Mouse (Mus musculus) hindbrain, embryonic 11.5 days (tissue): ENCODE measurements at regions not wholly inside any gene's neighbourhood (a gene's known extent, or its start where the extent isn't known, plus 50 kb on each side); places are given as distances from the start of the nearest gene placed in this dataset.

Experiments used
- ATAC-seq: fragments of 200-750 bp; cut with Nextera tagmentation; 2 replicates; pipeline ENCODE4 v1.8.0; 2017; ENCODE audit warnings: mild to moderate bottlenecking, moderate TSS enrichment, moderate library complexity; ENCODE audit not compliant: low FRiP score
- DNase-seq: peaks from one replicate; pipeline ENCODE4 v3.0.0-alpha.2; 2015; ENCODE audit warnings: low spot score
- H3K27ac ChIP-seq: fragments of 300-500 bp; sonication (generic); 2 replicates; pipeline ENCODE4 v1.5.1; 2014; ENCODE audit warnings: mild to moderate bottlenecking, low read depth, low read length
- H3K27me3 ChIP-seq: fragments of 300-500 bp; sonication (generic); 2 replicates; pipeline ENCODE4 v1.6.1; 2014; ENCODE audit warnings: mild to moderate bottlenecking, low read length, moderate library complexity, mixed read lengths; ENCODE audit not compliant: control insufficient read depth, insufficient read depth
- H3K36me3 ChIP-seq: fragments of 300-500 bp; sonication (generic); 2 replicates; pipeline ENCODE4 v1.6.1; 2014; ENCODE audit warnings: mild to moderate bottlenecking, low read length, moderate library complexity, mixed read lengths; ENCODE audit not compliant: control insufficient read depth, insufficient read depth
- H3K4me1 ChIP-seq: fragments of 300-500 bp; sonication (generic); replicated peaks from 2 replicates; pipeline ENCODE4 v1.6.1; 2014; ENCODE audit warnings: low read length, mixed read lengths; ENCODE audit not compliant: control insufficient read depth, insufficient read depth
- H3K4me2 ChIP-seq: fragments of 300-500 bp; sonication (generic); replicated peaks from 2 replicates; pipeline ENCODE4 v1.6.1; 2014; ENCODE audit warnings: mild to moderate bottlenecking, low read depth, low read length
- H3K4me3 ChIP-seq: fragments of 300-500 bp; sonication (generic); 2 replicates; pipeline ENCODE4 v1.5.1; 2014; ENCODE audit warnings: low read depth, low read length
- H3K9ac ChIP-seq: fragments of 300-500 bp; sonication (generic); 2 replicates; pipeline ENCODE4 v1.6.1; 2014; ENCODE audit warnings: low read depth, low read length
- H3K9me3 ChIP-seq: fragments of 300-500 bp; sonication (generic); 2 replicates; pipeline ENCODE4 v1.6.1; 2016; ENCODE audit warnings: low read length; ENCODE audit not compliant: control insufficient read depth
- WGBS: fragments of 180-500 bp; shearing (Covaris S2); extraction: QIAGEN DNeasy Blood & Tissue Kit; methylation state at CpG from one replicate; pipeline ENCODE4 v1.1.7; 2014; 5-methylcytosine and 5-hydroxymethylcytosine counted together

DNA sequence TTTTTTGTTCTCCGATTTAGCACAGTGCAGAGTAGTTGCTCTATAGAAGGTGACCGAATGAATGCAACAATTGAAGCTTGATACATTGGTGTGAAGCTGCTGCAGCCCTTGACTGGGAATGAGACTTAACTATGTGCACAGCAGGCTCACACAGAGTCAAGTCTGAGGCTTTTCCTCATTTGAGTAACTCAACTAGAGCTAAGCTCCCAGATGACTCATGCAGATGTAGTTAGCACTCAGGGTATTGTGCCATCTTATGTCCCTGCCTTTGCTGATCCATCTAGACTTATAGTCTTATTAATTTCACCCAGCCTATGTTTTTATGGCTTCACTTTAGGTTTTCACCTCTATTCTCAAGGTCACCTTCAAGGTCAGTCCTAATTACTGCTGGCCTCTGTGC is 152.8 kb upstream of the Pgrmc2 start:
- no peak overlapping the region for H3K27ac ChIP-seq
- H3K9ac ChIP-seq, result no peak overlapping the region
- ATAC-seq (no peak), DNase-seq (no peak)
- H3K9me3 ChIP-seq, result no peaks in the 10 kb centered on the region
- no peaks in the 10 kb centered on the region for H3K27me3 ChIP-seq
- no peaks in the 10 kb centered on the region for H3K36me3 ChIP-seq
- H3K4me2 ChIP-seq, result no peak overlapping the region
- H3K4me3 ChIP-seq, result no peak overlapping the region
- 100% methylated on average over 2 of the region's 2 CpGs for WGBS
- H3K4me1 ChIP-seq, result no peaks in the 10 kb centered on the region

DNA sequence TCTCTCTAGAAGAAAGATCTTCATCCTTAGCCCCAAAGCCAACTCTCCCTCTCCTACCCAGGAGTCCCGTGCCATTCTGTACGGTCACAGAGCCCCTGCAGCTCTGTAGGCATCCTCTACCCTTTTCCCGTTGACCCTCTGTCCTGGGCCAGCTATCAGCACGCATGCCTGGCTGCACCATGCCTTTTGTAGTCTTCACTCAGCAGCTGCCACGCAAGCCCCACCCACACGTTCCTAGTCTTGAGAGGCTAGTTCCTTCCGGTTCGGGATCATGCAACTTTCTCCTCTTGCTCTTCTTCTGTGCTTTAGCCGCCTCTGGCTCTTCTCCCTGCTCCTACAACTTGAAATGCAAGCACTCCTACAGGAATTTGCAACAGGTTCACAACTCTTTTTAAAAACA is 152.1 kb upstream of the Pgrmc2 start:
- Histone ChIP-seq H3K4me3 (no peak overlapping the region), H3K4me1 (no peaks in the 10 kb centered on the region), H3K9me3 (no peaks in the 10 kb centered on the region), H3K36me3 (no peaks in the 10 kb centered on the region), H3K27me3 (no peaks in the 10 kb centered on the region), H3K9ac (no peak overlapping the region), H3K4me2 (no peak overlapping the region), H3K27ac (no peak overlapping the region)
- 62% methylated on average over 9 of the region's 9 CpGs for WGBS
- no peak for DNase-seq
- no peak for ATAC-seq

DNA sequence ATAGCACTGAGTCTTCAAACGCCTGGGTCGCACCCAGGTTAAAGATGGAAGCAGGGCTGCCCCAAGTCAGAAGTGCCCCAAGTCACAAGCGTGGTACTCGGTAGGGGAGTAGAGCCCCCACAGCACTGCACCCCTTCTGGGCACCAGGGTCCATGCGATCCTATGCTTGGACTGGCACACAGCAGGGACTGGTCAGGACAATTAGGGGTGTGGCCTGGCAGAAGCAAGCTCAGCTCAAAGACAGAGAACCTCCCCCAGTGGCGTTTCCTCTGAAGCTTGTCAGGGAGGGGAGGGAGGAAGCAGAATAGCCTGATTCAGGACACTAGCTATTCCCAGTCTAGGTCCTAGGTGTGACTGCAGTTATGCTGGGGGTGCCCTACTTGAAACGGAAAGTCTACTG is 151.3 kb upstream of the Pgrmc2 start:
- Histone ChIP-seq H3K4me3 (no peak overlapping the region), H3K9ac (no peak overlapping the region), H3K36me3 (no peaks in the 10 kb centered on the region), H3K4me2 (no peak overlapping the region), H3K4me1 (no peaks in the 10 kb centered on the region), H3K27ac (no peak overlapping the region), H3K9me3 (no peaks in the 10 kb centered on the region), H3K27me3 (no peaks in the 10 kb centered on the region)
- WGBS, result 70% methylated on average over 7 of the region's 7 CpGs
- no peak for ATAC-seq
- DNase-seq, result no peak

DNA sequence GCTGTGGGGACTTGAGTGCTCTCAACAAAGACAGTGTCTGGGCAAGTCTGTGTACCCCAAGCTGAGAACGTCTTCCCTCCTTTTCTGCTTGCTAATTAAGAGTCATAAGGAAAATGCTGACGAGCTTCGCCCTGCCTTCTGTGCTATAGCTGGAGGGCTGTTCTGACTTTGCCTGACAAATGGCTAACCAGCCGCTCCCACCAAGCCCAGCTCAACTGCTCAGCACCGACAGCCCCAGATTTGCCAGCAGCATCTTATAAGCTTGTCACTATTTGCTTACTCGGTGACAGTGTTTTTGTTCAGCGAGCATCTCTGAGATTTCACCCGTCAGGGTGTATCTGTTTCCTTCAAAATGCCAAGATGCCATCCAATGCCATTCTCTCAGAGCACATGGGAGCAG is 150.6 kb upstream of the Pgrmc2 start:
- DNase-seq, result no peak
- H3K9ac ChIP-seq, result no peak overlapping the region
- H3K4me3 ChIP-seq, result no peak overlapping the region
- no peaks in the 10 kb centered on the region for H3K9me3 ChIP-seq
- no peak overlapping the region for H3K4me2 ChIP-seq
- no peaks in the 10 kb centered on the region for H3K4me1 ChIP-seq
- 86% methylated on average over 8 of the region's 8 CpGs for WGBS
- no peak for ATAC-seq
- no peak overlapping the region for H3K27ac ChIP-seq
- H3K36me3 ChIP-seq, result no peaks in the 10 kb centered on the region
- no peaks in the 10 kb centered on the region for H3K27me3 ChIP-seq

DNA sequence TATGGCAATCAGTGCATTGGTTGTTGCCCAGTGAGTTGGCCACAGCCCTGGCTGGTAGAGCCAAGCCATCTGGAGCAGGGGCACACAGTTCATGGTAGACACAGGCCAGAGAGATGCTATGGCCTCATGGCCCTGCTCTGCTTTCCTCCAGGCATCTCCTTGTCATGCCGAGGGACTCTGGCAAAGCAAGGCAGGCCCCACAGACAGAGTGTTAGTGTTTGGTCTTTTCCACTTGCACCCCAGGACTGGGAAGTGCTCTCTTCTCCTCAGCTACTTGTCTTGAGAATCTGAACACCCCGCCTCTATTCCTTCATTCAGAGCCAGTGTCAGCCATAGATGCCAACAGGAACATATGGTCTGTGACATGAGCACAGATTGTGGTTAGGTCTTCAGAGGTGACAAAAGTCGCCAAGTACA is 148.1 kb upstream of the Pgrmc2 start:
- no peak for DNase-seq
- Histone ChIP-seq H3K36me3 (no peaks in the 10 kb centered on the region), H3K27ac (no peak overlapping the region), H3K4me3 (no peak overlapping the region), H3K9me3 (no peaks in the 10 kb centered on the region), H3K9ac (no peak overlapping the region), H3K27me3 (no peaks in the 10 kb centered on the region), H3K4me2 (no peak overlapping the region), H3K4me1 (no peaks in the 10 kb centered on the region)
- no peak for ATAC-seq
- 91% methylated on average over 3 of the region's 3 CpGs for WGBS

DNA sequence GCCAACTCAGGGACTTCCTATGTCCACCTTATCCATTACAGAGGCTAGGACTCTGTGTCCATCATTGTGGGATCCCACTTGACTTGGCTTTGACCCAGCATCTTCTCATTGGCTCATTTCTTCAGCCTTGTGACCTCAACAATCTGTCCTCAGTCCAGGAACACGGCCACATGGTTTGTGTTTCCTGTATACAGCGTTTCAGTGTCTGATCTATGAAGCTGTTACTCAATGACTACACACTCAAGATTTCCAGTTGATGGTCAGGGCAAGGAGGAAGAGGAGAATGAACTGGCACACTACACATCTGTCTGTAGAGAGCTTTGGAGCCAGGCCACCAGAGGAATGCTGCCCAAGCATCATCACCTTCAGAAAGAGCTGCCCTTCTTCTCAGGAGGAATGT is 146.6 kb upstream of the Pgrmc2 start:
- no peak for DNase-seq
- H3K4me3 ChIP-seq, result no peak overlapping the region
- no peak overlapping the region for H3K4me2 ChIP-seq
- H3K9me3 ChIP-seq, result no peaks in the 10 kb centered on the region
- H3K4me1 ChIP-seq, result no peaks in the 10 kb centered on the region
- no peaks in the 10 kb centered on the region for H3K27me3 ChIP-seq
- WGBS, result 81% methylated on average over 2 of the region's 2 CpGs
- H3K9ac ChIP-seq, result no peak overlapping the region
- no peaks in the 10 kb centered on the region for H3K36me3 ChIP-seq
- no peak for ATAC-seq
- no peak overlapping the region for H3K27ac ChIP-seq

DNA sequence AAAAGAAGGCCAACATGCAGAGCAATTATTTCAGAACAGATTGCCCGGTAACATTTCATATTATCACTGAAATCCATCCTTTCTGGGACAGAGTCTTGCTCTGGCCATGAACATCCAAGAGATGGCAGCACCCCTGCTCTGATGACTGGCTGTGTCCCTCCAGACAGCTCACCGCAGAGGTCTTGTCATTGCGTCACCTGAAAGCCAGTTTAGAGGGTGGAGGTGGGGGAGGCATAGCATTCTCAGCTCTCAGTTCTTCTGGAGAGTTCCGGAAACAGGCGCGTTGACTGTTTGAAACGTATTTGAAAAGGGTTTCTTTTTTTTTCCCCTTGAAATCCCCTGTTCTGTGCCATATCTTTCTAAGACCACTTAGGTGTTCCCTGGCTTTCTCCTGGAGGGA is 145.7 kb upstream of the Pgrmc2 start:
- no peak overlapping the region for H3K4me2 ChIP-seq
- H3K9ac ChIP-seq, result no peak overlapping the region
- H3K9me3 ChIP-seq, result no peaks in the 10 kb centered on the region
- peak; percentile 81; the same call in 1 of the 2 replicates for ATAC-seq
- WGBS, result 28% methylated on average over 7 of the region's 7 CpGs
- no peaks in the 10 kb centered on the region for H3K27me3 ChIP-seq
- H3K27ac ChIP-seq, result no peak overlapping the region
- no peaks in the 10 kb centered on the region for H3K36me3 ChIP-seq
- H3K4me3 ChIP-seq, result no peak overlapping the region
- H3K4me1 ChIP-seq, result no peaks in the 10 kb centered on the region
- DNase-seq, result peak; percentile 36

DNA sequence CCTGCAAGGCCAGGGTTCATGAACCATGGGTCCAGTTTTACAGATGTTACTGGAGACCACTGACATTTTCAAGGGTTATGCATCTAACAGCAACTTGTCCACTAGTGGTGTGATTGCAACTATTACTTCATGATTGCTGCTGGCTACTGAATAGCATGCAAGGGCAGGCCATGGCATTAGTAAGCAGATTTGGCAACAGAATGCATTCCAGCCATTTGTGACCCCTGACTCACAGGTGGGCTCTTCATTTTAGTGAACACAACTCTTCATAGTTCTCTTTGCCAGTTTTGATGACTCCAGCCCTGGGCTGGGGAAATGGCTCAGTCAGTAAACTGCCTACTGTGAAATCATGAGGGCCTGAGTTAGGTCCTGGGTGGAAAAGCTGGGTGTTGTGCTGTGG is 137.9 kb upstream of the Pgrmc2 start:
- no peaks in the 10 kb centered on the region for H3K4me1 ChIP-seq
- no peaks in the 10 kb centered on the region for H3K36me3 ChIP-seq
- ATAC-seq (no peak), DNase-seq (no peak)
- H3K9ac ChIP-seq, result no peak overlapping the region
- H3K27ac ChIP-seq, result no peak overlapping the region
- H3K9me3 ChIP-seq, result no peaks in the 10 kb centered on the region
- no peak overlapping the region for H3K4me2 ChIP-seq
- H3K4me3 ChIP-seq, result no peak overlapping the region
- H3K27me3 ChIP-seq, result no peaks in the 10 kb centered on the region

DNA sequence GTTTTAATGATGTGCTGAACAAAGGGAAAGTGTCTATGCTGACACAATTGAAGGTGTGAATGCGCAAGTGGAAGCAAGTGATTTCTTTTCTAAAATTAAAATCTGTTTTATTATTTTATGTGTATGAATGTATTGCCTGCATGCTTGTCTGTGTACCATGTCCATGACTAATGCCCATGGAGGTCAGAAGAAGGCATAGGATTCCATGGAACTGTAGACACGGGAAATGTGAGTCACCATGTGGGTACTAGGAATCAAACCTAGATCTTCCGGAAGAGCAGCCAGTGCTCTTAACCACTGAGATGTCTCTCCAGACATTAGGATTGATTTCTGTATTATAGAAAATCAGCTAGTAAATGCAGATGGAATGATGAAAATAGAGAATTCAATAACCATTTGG is 134.9 kb upstream of the Pgrmc2 start:
- H3K4me2 ChIP-seq, result no peak overlapping the region
- H3K4me3 ChIP-seq, result no peak overlapping the region
- H3K27me3 ChIP-seq, result no peaks in the 10 kb centered on the region
- no peaks in the 10 kb centered on the region for H3K36me3 ChIP-seq
- DNase-seq (no peak), ATAC-seq (no peak)
- no peaks in the 10 kb centered on the region for H3K4me1 ChIP-seq
- H3K9me3 ChIP-seq, result no peaks in the 10 kb centered on the region
- no peak overlapping the region for H3K27ac ChIP-seq
- no peak overlapping the region for H3K9ac ChIP-seq
- WGBS, result 93% methylated on average over 3 of the region's 3 CpGs
